In the genomic region with DNA sequence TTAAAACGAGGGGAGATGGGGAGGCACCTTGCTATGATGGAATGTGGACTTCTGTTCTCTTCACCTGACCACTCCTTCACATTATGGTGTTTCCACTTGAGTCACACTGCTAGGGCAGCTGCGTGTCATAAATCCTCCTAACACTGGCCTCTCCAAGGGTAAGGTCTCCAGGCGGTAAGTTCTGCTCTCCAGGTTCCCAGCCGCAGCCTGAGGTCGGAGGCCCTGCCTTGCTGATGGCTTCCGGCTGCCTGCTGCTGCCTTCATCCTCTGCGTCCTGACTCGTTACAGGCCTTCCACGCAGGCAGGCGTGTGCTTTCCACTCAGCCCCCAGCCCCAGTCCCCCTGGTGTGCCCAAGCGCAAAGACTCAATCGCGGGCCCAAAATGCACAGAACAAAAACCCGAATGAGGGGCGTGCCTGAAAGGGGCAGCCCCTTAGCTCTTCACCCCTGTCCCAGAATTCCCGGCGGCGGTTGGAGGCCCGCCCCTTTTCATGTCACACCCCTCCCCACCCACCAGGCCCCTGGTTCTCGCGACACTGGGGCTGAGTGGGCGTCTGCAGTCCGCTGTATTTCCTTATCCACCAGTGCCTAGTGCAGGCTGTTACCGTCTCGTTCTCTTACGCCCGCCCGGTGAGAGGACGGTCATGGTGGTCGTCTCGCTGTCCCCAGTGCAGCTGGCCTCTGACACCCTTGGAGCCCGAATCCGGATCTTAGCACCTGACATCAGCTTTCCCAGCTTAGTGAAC, we compare ENCODE assay signal across 8 mouse cellular contexts. TPM values are rescaled to one million over a fixed set of nuclear protein-coding genes. Genes with fewer than 3 reads are reported as not detected.
DNase-seq lines count a peak whose midpoint lies in the region; ATAC-seq lines count a peak whose summit lies in the region.

A gene (minus strand): TSS at position 464 of the 746 bp plus-strand sequence.

- peak; percentile 93 for DNase-seq in adipocyte (ENCODE audit: low spot score)
- DNase-seq in embryo, embryonic 10 days (ENCODE audit: low spot score) = peak; percentile 91
- DNase-seq in gastrocnemius, postnatal 10 days = peak; percentile 92
- peak; percentile 95 for DNase-seq in induced T-regulatory cell, adult 2 months (ENCODE audit: low read depth)
- DNase-seq in left cerebral cortex, adult 9 months (ENCODE audit: low spot score in 2 of 2) = peak; percentile 75 to 87
- peak; percentile 94 for DNase-seq in right cerebral cortex, postnatal 14 days
- DNase-seq in urinary bladder, postnatal 36 days (ENCODE audit: low spot score in 2 of 2) = peak; percentile 84 to 90

- ATAC-seq in megakaryocyte progenitor cell, adult 5-6 weeks (replicated peaks; ENCODE audit: poor library complexity) = peak; percentile 96

RNA-seq across cellular contexts. Expression of the gene that starts here (rescaled TPM):
- 1 to 10 TPM; 3.9 to 6.5 TPM for total RNA-seq in gastrocnemius, postnatal 10 days (2021)
- 16.2 and 18.7 TPM in 2 replicates for total RNA-seq in megakaryocyte progenitor cell, adult 5-6 weeks (2015)
- total RNA-seq in megakaryocyte progenitor cell, adult 5-6 weeks (2017) = 15.6 and 21.3 TPM in 2 replicates

Comparison
In these comparisons a context has a peak if more than half of its experiments do, and no peak if none do; other contexts are left out.
1. Peak in every context shown above with its lines: DNase-seq and ATAC-seq.